Comparison of ENCODE assay signal across 17 mouse cellular contexts in the genomic region with DNA sequence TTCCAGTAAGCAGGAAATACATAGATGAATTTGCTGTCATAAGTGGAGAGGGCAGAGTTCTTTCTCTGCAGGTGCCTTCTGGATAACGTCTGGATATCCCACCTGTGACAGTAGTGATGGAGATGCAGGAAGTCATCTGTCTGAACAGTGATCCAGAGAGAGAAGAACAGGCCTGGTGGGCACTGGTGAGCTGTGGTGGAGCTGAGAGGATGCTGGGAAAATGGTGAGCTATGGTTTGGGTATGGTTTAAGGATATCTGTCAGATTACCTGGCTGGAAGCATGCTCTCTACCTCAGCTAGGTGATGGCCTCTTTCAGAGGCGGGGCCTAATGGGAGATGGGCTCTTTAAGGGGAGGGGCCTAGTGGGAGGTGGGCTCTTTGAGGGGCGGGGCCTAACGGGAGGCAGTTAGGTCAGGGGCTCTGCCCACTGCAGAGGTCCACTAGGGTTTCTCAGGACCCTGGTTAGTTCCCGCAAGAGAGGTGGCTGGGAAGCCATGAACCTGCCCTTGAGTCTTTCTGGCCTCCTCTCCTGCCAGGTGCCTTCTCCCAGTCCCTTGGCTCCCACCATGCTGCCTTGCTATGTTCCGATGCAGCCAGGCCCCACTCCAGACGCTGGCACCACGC. TPM values are rescaled to one million over a fixed set of nuclear protein-coding genes. Genes with fewer than 3 reads are reported as not detected.
"Had no signal": no experiment of that assay in that cellular context is flagged by ENCODE, and none has a peak within 500 bp of the region (broad histone marks: within the 10 kb centered on the region; RNA-seq: fewer than 3 reads in every experiment).

No protein-coding gene starts in this region.

- H3K4me3 ChIP-seq: layer of hippocampus, adult 2 months; limb, embryonic 13.5 days; myocyte; neural tube, embryonic 13.5 days had no signal

- DNase-seq: kidney, adult 11 months; kidney, postnatal 10 days; kidney, postnatal 4 days; left cerebral cortex, postnatal 4 days; lung, adult 18-20 months; thymus, adult 2 months; thymus, postnatal 25 days had no signal

- H3K36me3 ChIP-seq: limb, embryonic 13.5 days; neural tube, embryonic 13.5 days had no signal

- H3K4me2 ChIP-seq: limb, embryonic 13.5 days; neural tube, embryonic 13.5 days had no signal

- H3K9me3 ChIP-seq: neural tube, embryonic 13.5 days had no signal

- H3K27ac ChIP-seq: layer of hippocampus, adult 2 months; limb, embryonic 13.5 days; liver, embryonic 14.5 days; neural tube, embryonic 13.5 days; stomach, postnatal 0 days had no signal

- H3K9ac ChIP-seq: limb, embryonic 13.5 days; liver, embryonic 14.5 days; neural tube, embryonic 13.5 days had no signal

RNA-seq across cellular contexts. Expression of a gene that starts 17.3 kb away (rescaled TPM):
- total RNA-seq: layer of hippocampus, adult 2 months; liver, adult 2 months; megakaryocyte-erythroid progenitor cell, adult 5-6 weeks had no signal
- polyA plus RNA-seq: kidney, embryonic 14.5 days; liver, adult 2 months; liver, embryonic 14.5 days; stomach, postnatal 0 days; urinary bladder, adult 2 months had no signal
